Mouse (Mus musculus): ENCODE measurements around the gene Gm4881.

The Gm4881 gene

DNA sequence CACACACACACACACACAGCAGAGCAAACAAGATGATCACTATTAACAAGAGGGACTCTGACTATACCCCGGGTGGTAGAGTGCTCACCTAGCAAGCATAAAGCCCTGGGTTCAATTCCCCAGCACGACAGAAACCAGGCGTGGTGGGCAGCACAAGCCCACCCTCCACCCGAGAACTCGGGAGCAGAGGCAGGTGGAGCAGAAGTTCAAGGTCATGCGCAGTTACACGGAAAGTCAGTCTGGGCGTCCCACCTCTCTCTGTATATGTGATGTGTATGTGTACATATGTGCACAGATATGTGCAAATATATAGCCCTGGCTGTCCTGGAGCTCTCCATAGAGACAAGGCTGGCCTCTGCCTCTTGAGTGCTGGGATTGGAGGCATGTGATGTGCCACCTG is 23.7 kb upstream of the Gm4881 start:
- in situ Hi-C loops (cut with MboI; ENCODE audit: low pct_unique_long_range_greater_than_20kb in 1 of 2, low sequenced_read_pairs in 2 of 2, unreplicated experiment in 1 of 2), result loop anchor here in 1 of 2 experiments (10.0 kb wide), 1 partner anchor 123 kb away; no protein-coding TSS in a partner anchor

GRCm38 (mm10) chr7:24964897-24965535 is 20.7 kb upstream of the Gm4881 start:
- in situ Hi-C loops (cut with MboI; ENCODE audit: low pct_unique_long_range_greater_than_20kb in 1 of 2, low sequenced_read_pairs in 2 of 2, unreplicated experiment in 1 of 2), result loop anchor here in 1 of 2 experiments (10.0 kb wide), 1 partner anchor 120 kb away; no protein-coding TSS in a partner anchor

DNA sequence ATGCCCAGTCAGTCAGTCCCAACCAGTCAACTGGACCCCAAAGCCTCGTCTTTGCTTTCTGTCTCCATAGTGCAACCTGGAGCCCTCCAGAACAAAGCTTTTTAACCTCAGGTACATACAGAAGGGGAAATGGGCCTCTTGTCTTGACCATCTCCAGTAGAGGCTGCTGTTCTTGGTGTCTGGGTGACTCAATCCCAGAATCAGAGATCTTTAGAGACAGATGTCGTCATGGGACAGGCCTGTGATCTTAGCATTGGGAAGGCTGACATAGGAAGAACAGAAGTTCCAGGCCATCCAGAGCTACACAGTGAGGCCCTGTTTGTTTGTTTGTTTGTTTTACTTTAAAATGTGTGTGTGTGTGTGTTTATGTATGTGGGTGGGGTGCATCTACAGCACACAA is 20.0 kb upstream of the Gm4881 start:
- in situ Hi-C loops (cut with MboI; ENCODE audit: low pct_unique_long_range_greater_than_20kb in 1 of 2, low sequenced_read_pairs in 2 of 2, unreplicated experiment in 1 of 2), result loop anchor here in 1 of 2 experiments (10.0 kb wide), 1 partner anchor 119 kb away; no protein-coding TSS in a partner anchor

DNA sequence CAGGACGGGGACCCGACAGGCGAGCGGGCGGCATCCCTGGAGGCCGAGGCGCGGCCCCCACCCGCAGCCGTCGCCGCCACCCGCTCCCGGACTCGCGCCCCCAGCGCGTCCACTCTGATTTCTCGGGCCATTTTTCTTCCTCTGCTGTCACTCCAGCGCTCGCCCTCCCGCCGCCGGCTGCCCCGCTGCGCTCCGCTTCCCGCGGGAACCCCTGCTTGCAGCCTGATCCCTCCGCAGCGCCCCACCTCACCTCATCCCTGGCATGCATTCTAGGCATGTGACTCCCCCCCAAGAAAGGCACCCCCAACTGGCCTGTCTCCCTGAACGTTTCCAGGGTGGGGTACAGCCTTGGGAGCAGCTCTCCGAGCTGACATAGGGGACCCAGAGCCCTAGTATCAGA is 10.9 kb upstream of the Gm4881 start:
- in situ Hi-C loops (cut with MboI; ENCODE audit: low pct_unique_long_range_greater_than_20kb in 1 of 2, low sequenced_read_pairs in 2 of 2, unreplicated experiment in 1 of 2), result loop anchor here in 1 of 2 experiments (10.0 kb wide), 1 partner anchor 110 kb away; no protein-coding TSS in a partner anchor

DNA sequence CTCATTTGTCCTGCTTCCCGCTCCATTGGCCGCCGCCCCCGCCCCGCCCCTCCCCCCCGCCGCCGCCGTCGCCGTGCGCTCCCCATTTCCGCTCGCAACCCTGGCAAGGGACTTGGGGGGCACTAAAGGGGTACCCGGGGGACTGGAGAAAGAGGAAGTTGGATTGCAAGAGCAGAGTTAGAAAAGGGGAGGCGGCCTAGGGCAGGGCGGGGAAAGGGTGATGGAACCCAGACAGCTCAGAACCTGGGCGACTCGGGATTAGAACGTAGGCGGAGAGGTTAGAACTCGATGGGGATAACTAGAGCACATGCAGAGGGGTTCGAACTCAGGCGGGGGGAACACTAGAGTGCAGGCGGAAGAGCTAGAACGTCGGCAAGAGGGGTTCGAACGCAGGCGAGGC is 10.2 kb upstream of the Gm4881 start:
- in situ Hi-C loops (cut with MboI; ENCODE audit: low pct_unique_long_range_greater_than_20kb in 1 of 2, low sequenced_read_pairs in 2 of 2, unreplicated experiment in 1 of 2), result loop anchor here in 1 of 2 experiments (10.0 kb wide), 1 partner anchor 110 kb away; no protein-coding TSS in a partner anchor

GRCm38 (mm10) chr7:24953966-24954365 is 9.7 kb upstream of the Gm4881 start:
- in situ Hi-C loops (cut with MboI; ENCODE audit: low pct_unique_long_range_greater_than_20kb in 1 of 2, low sequenced_read_pairs in 2 of 2, unreplicated experiment in 1 of 2), result loop anchor here in 1 of 2 experiments (10.0 kb wide), 1 partner anchor 109 kb away; no protein-coding TSS in a partner anchor

- in situ Hi-C loops (cut with MboI; ENCODE audit: low pct_unique_long_range_greater_than_20kb in 1 of 2, low sequenced_read_pairs in 2 of 2, unreplicated experiment in 1 of 2), result loop anchor here in 1 of 2 experiments (10.0 kb wide), 1 partner anchor 105 kb away; no protein-coding TSS in a partner anchor
Observed at GRCm38 (mm10) chr7:24949958-24950623, 5.8 kb upstream of the Gm4881 start.

- in situ Hi-C loops (cut with MboI; ENCODE audit: low pct_unique_long_range_greater_than_20kb in 1 of 2, low sequenced_read_pairs in 2 of 2, unreplicated experiment in 1 of 2), result no loop called here
Observed at GRCm38 (mm10) chr7:24948774-24949173, 4.5 kb upstream of the Gm4881 start.

- in situ Hi-C loops (cut with MboI; ENCODE audit: low pct_unique_long_range_greater_than_20kb in 1 of 2, low sequenced_read_pairs in 2 of 2, unreplicated experiment in 1 of 2), result no loop called here
Observed at GRCm38 (mm10) chr7:24947316-24948048, 3.2 kb upstream of the Gm4881 start.

DNA sequence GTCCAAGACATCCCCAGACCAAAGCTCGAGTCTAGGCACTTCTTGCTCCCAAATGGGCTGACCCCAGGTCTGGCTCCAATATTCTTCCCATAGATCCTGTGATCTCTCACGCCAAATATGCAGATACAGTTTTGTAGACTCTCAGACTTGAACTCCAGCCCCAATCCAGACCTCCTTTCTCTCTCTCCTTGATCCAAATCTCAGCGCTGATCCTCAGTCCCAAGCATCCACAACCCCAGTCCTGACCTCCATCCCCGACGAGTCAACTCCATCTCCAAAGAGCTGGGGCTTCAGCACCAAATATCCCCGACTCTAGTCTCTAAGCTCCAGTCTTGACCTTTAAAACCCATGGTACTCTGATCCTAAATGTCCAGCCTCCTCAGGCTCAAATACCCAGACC is 653 bp downstream of the Gm4881 start:
- in situ Hi-C loops (cut with MboI; ENCODE audit: low pct_unique_long_range_greater_than_20kb in 1 of 2, low sequenced_read_pairs in 2 of 2, unreplicated experiment in 1 of 2), result no loop called here

- in situ Hi-C loops (cut with MboI; ENCODE audit: low pct_unique_long_range_greater_than_20kb in 1 of 2, low sequenced_read_pairs in 2 of 2, unreplicated experiment in 1 of 2), result no loop called here
Observed at GRCm38 (mm10) chr7:24931651-24932050, 12.6 kb downstream of the Gm4881 start.

DNA sequence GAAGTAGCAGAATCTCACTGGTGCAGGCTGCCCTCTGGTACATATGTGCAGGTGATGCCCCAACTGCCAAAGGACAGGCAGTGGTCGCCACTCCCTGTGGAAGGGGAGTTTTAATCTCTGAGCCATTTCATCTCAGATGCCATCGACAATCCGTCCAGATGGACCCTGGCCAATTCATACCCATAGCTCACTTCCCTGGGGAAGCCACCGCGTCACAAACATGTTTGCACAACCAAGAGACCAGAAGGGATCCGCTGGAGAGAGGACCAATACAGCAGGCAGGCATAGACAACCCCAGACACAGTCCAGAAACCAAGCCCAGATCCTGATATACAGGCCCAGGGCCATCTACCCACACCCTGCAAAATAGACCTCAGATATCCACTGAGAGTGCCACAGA is 13.8 kb downstream of the Gm4881 start:
- in situ Hi-C loops (cut with MboI; ENCODE audit: low pct_unique_long_range_greater_than_20kb in 1 of 2, low sequenced_read_pairs in 2 of 2, unreplicated experiment in 1 of 2), result no loop called here

DNA sequence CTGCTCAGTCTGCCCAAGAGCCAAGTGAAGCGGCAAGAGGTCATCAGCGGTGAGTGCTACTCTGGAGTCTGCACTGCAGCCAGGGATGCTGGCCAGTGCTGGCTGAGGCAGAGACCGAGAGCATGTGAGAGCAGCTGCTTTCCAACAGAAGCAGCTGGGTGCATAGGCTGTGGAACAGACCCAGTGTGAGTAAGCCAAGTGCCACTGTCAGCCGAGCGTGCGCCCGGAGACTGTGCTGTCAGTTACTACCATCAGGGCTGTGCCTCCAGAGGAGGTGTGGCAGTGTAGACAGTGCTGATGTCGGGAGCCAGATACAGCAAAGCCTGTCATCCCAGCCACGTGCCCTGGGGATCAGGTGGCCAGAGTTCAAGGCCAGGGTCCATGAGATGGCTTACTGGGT is 24.6 kb downstream of the Gm4881 start:
- in situ Hi-C loops (cut with MboI; ENCODE audit: low pct_unique_long_range_greater_than_20kb in 1 of 2, low sequenced_read_pairs in 2 of 2, unreplicated experiment in 1 of 2), result no loop called here

DNA sequence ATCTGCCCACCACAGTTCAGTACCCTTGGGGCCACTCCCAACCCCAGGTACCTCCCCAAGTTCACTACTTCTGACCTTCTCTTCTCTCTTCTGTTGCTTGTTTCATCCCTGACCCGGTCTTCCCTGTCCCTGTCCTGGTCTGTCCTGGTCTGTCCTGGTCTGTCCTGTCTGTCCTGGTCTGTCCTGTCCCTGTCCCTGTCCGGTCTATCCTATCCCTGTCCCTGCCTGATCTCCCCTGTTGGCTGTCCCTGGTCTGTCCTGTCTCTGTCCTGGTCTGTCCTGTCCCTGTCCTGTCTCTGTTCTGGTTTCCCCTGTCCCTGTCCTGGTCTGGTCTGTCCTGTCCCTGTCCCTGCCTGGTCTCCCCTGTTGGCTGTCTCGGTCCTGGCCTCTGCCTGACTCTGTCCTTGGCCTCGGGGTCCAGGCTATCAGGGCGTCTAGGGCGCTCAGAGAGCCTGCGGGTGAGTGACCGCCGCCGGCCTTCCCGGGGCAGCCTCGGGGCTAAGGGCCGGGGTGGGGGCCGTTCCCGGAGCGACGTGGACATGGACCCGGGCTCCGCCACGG is 25.5 kb downstream of the Gm4881 start:
- in situ Hi-C loops (cut with MboI; ENCODE audit: low pct_unique_long_range_greater_than_20kb in 1 of 2, low sequenced_read_pairs in 2 of 2, unreplicated experiment in 1 of 2), result no loop called here

- in situ Hi-C loops (cut with MboI; ENCODE audit: low pct_unique_long_range_greater_than_20kb in 1 of 2, low sequenced_read_pairs in 2 of 2, unreplicated experiment in 1 of 2), result no loop called here
Observed at GRCm38 (mm10) chr7:24912480-24912879, 31.8 kb downstream of the Gm4881 start.

DNA sequence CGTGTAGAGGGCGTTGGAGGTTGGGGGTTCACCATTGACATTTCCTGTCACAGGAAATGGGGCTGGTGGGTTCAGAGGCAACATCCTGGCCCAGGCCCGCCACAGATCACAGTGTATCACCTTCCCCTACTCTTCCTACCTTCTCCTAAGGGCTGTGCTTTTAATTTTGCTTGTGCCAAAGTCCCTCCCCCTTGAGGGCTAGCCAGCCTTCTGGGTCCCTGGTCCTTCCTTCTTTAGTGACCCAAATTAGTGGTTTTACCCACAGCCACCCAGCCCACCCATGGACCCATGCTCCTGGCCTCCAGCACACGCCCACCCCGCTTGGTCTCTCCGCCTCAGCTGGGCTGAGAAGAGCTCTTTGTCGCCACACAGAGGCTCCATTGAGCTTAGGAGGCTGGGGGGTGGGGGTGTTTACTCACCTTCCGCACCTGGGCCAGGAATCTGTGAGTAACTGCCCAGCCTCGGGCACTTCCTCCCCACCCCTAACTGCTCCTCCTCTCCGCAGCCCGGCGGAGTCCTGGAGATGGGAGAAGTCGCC is 37.0 kb downstream of the Gm4881 start:
- in situ Hi-C loops (cut with MboI; ENCODE audit: low pct_unique_long_range_greater_than_20kb in 1 of 2, low sequenced_read_pairs in 2 of 2, unreplicated experiment in 1 of 2), result no loop called here

DNA sequence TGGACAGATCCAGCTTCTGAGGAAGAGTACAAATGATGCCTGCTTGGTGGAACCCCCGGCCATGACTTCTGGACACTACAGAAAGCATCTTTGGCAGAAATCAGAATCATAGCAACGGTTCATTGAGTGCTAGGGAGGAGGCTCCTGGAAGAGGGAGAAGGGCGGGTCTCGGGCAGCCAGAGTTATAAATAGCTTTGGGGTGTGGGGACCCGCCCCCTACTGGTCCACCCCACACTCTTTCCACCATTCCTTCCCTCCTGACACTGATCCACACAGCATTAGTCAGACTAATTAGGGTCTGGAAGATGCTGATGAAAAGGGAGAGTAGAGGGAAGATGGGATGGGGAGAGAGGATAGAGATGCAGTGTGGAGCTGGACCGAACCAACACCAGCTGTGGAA is 37.7 kb downstream of the Gm4881 start:
- in situ Hi-C loops (cut with MboI; ENCODE audit: low pct_unique_long_range_greater_than_20kb in 1 of 2, low sequenced_read_pairs in 2 of 2, unreplicated experiment in 1 of 2), result no loop called here

DNA sequence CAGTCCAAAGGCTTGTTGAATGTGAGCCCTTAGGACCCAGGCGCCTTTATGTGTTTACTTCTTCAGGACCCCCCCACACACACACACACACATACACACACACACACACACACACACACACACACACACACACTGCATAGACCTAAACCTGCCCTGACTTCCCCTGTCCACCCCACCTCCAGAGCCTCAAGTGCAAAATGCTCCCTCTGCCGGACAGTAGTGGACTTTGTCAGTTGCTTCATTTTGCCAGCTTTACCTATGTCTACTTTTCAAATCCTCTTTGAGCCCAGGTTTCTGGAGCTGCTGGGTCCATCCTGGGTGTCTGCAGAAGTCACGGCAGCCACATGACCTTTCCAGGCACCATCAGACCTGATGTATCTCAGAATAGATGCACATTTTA is 39.4 kb downstream of the Gm4881 start:
- in situ Hi-C loops (cut with MboI; ENCODE audit: low pct_unique_long_range_greater_than_20kb in 1 of 2, low sequenced_read_pairs in 2 of 2, unreplicated experiment in 1 of 2), result no loop called here

GRCm38 (mm10) chr7:24904070-24904483 is 40.2 kb downstream of the Gm4881 start:
- in situ Hi-C loops (cut with MboI; ENCODE audit: low pct_unique_long_range_greater_than_20kb in 1 of 2, low sequenced_read_pairs in 2 of 2, unreplicated experiment in 1 of 2), result no loop called here
